Mouse (Mus musculus): ENCODE data around the gene Mfn1. TPM values are rescaled to one million over a fixed set of nuclear protein-coding genes. Genes with fewer than 3 reads are reported as not detected.

Gene Mfn1
- polyA plus RNA-seq, 1 experiment = 12.4 TPM

DNA sequence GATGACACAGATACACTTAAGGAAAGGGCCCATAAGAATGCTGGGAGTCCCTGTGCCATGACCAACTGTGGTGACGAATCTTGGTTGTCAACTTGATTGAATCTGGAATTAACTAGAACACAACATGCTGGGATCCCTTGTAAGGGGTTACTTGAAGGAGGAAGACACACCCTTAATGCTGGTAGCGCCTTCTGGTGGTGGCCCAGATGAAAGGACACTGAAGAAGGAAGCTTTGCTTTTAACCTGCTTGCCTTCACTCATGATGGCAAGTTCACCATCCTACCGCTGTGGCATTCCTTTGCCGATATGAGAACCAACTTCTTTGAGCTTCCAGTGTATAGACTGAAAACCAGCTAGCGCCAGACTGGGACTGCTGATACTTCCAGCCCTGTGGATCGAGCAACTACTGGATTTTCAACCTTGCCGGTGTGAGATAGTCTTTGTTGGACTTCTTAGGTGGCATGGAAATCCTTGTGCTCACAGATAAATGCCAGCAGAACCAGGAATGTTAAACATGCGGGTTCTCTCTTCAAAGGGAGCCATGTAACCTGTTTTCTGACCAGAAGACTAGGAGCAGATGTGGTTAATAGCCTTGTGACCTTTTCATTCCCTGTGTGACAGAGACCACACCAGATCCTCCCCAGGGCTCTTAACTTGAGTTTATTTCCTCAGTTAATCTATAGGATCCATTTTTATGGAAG, 34.7 kb upstream of the Mfn1 start:
- Histone ChIP-seq H3K4me1 (ENCODE audit: control insufficient read depth, insufficient read depth, low read length) (no peaks in the 10 kb centered on the region), H3K4me3 (replicated peaks; ENCODE audit: extremely low read depth, low read depth, low read length) (no peak overlapping the region)
- DNase-seq = no peak
- 83% methylated on average over 8 of the region's 8 CpGs for WGBS
- no peak for TF ChIP-seq POLR2A (IDR thresholded peaks at IDR 0.05; ENCODE audit: borderline replicate concordance, extremely low read depth, low read depth, low read length)
- TF ChIP-seq CTCF (IDR thresholded peaks at IDR 0.05; ENCODE audit: insufficient read depth, low read length) = no peak

DNA sequence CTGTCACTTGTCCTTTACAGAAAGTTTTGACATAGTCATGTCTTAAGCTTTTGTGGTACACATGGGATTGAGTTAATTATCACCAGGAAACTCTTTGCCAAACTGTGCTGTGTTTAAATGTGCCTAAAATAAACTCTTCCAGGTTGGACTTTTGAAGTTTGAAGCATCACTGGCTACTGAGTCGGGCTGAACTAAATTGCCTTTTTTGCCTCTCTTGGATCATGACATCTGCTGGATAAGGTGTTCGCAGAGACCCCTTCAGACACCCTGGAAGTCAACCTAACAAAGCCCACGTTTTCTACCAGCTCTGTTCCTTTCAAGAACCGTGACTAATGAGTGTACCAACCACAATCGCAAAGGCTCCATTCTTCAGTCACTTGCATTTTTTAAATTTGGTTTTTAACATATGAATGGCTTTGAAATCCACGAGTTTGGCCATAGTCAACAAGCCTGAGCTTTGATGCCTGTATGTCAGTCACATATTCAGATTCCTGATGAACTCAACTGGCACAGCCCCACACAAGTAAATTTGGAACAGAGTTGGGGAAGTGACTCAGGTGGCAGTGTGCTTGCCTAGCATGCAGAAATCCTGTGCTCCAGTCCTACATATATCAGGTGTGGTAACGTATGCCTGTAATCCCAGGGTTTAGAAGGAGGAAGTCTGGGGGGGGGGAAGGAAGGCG, 34.0 kb upstream of the Mfn1 start:
- WGBS = 69% methylated on average over 8 of the region's 8 CpGs
- TF ChIP-seq POLR2A (IDR thresholded peaks at IDR 0.05; ENCODE audit: borderline replicate concordance, extremely low read depth, low read depth, low read length) (no peak), CTCF (IDR thresholded peaks at IDR 0.05; ENCODE audit: insufficient read depth, low read length) (no peak)
- Histone ChIP-seq H3K4me3 (replicated peaks; ENCODE audit: extremely low read depth, low read depth, low read length) (no peak overlapping the region), H3K4me1 (ENCODE audit: control insufficient read depth, insufficient read depth, low read length) (no peaks in the 10 kb centered on the region)
- no peak for DNase-seq

DNA sequence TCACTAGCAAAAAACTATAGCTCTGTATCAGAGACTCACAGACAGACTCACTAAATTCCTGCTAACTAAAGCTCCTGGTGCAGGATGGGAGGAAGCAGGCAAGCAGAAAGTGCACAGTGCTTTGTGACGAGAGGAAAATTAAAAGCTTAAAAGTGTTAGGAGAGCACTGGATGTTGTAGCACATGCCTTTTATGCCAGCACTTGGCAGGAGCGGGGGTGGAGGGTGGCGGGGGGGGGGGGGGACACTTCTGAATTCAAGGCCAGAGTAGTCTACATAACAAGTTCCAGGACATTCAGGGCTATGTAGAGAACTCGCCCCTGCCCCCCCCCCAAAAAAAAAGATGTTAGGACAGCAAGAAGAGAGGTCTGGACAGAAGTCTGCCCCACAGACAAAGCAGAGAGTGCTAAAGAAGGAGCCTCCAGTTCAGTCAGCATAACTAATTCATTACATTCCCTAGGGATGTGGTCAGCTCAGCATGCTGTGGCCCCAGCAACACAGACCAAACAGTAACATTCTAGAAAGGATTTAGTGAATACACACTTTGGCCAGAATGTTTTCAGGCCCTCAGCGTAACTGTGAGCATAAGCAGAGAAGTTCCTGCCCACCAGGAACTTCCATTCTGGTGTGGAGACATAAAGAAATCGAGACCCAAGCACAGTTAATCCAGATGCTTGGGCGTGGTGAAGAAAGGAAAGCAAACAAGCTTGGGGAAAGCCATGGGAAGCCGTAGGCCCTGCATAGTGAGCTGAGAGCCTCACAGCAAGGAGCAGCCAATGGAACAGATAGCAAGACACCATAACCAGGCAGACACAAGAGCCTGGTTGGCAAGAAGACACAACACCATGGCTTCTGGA, 33.2 kb upstream of the Mfn1 start:
- 62% methylated on average over 8 of the region's 8 CpGs for WGBS
- Histone ChIP-seq H3K4me3 (replicated peaks; ENCODE audit: extremely low read depth, low read depth, low read length) (no peak overlapping the region), H3K4me1 (ENCODE audit: control insufficient read depth, insufficient read depth, low read length) (no peaks in the 10 kb centered on the region)
- DNase-seq = no peak
- TF ChIP-seq POLR2A (IDR thresholded peaks at IDR 0.05; ENCODE audit: borderline replicate concordance, extremely low read depth, low read depth, low read length) (no peak), CTCF (IDR thresholded peaks at IDR 0.05; ENCODE audit: insufficient read depth, low read length) (no peak)

DNA sequence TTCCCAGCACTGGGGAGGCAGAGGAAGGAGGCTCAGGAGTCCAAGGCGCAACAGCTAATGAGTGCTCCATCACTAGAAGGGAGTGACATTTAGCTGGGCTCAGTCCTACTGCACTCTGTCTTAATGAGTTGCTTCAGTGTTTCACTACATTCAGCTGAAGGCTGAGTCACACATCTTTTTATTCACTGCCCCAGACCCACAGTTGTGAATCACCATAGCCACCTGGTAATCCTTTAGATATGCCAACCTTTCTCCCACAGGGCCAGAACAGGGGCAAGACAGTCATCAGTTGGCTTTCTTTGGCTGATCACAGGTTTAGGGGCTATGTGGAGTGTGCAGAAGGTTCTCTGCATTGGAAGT, 32.6 kb upstream of the Mfn1 start:
- Histone ChIP-seq H3K4me1 (ENCODE audit: control insufficient read depth, insufficient read depth, low read length) (no peaks in the 10 kb centered on the region), H3K4me3 (replicated peaks; ENCODE audit: extremely low read depth, low read depth, low read length) (no peak overlapping the region)
- no peak for DNase-seq
- TF ChIP-seq POLR2A (IDR thresholded peaks at IDR 0.05; ENCODE audit: borderline replicate concordance, extremely low read depth, low read depth, low read length) = no peak
- no peak for TF ChIP-seq CTCF (IDR thresholded peaks at IDR 0.05; ENCODE audit: insufficient read depth, low read length)
- WGBS = 96% methylated on average over 1 of the region's 1 CpGs

DNA sequence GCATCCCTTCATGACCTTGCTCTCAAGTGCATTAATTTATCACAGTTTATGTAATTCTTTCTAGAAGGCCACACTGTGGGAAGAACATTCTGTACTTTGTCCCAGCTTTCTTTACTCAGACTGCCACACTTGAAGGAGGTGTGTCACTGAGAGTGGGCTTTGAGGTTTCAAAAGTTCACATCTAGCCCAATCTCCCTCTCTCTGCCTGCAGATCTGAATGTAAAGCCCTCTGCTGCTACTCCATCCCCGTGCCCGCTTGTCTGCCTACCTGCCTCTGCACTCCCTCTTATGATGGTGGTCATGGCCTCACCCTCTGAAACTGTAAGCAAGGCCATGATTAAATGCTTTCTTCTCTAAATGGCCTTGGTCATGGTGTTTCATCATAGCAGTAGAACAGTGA, 28.9 kb upstream of the Mfn1 start:
- no peak for DNase-seq
- 92% methylated on average over 2 of the region's 2 CpGs for WGBS
- TF ChIP-seq POLR2A (IDR thresholded peaks at IDR 0.05; ENCODE audit: borderline replicate concordance, extremely low read depth, low read depth, low read length) = no peak
- TF ChIP-seq CTCF (IDR thresholded peaks at IDR 0.05; ENCODE audit: insufficient read depth, low read length) = no peak
- H3K4me3 ChIP-seq (replicated peaks; ENCODE audit: extremely low read depth, low read depth, low read length) = no peak overlapping the region
- H3K4me1 ChIP-seq (ENCODE audit: control insufficient read depth, insufficient read depth, low read length) = no peaks in the 10 kb centered on the region

DNA sequence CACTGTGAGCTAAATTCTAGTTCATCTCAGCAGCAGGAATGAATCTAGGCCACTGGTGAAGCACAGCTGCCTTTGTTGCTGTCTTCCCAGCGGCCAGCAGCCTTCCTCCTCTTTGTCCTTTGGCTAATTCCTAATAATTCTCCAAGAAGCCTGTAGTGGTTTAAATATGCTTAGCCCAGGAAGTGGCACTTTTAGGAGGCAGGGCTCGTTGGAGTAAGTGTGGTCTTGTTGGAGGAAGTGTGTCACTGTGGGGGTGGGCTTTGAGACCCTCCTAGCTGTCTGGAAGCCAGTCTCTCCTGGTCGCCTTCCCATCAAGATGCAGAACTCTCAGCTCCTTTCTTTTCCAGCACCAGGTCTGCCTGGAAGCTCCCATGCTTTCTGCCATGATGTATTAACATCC, 23.4 kb upstream of the Mfn1 start:
- no peak for DNase-seq
- Histone ChIP-seq H3K4me3 (replicated peaks; ENCODE audit: extremely low read depth, low read depth, low read length) (no peak overlapping the region), H3K4me1 (ENCODE audit: control insufficient read depth, insufficient read depth, low read length) (peaks cover 4% of the 10 kb centered on the region; the same call in 1 of the 2 replicates)
- TF ChIP-seq POLR2A (IDR thresholded peaks at IDR 0.05; ENCODE audit: borderline replicate concordance, extremely low read depth, low read depth, low read length) (no peak), CTCF (IDR thresholded peaks at IDR 0.05; ENCODE audit: insufficient read depth, low read length) (no peak)
- WGBS = 65% methylated on average over 3 of the region's 3 CpGs

DNA sequence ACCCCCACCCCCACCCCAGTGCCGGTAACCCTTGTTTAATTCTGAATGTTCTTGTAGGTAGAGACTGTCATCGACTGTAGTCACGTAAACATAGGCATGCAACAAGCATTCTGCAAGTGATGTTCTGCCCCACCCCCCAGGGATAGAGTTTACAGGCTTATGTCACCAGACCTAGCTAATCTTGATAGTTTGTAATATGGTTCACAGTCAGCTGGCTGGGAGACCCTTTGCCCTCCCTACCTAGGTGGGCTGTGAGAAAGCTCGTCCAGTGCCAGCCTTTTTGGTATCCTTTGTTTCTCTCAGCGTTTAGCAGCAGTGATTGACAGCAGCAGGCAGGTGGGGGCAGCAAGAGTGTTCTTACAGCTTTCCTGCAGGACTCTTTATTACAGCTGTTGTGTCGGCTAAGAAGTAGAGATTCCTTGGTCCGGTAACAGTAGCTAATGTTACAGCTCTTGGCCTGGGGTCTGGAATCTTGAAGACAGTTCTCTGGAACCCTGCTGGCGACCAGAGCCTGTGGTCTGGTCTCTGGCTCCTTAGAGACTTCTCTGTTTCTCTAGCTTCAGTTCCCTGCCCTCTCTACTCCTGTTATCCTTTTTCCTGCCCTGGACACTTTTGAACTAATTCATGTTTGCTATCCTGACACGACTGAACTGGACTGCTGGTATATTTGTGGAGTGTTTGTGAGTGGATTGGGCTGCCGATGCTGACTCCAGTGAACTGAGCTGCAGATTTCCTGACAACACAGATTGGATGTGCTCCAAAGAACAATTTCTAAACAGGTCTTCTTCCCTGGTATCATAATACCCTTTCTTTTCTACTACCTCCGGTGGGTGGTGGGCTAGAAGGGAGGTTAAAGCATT, 22.7 kb upstream of the Mfn1 start:
- H3K4me1 ChIP-seq (ENCODE audit: control insufficient read depth, insufficient read depth, low read length) = peaks cover 6% of the 10 kb centered on the region
- no peak for DNase-seq
- TF ChIP-seq POLR2A (IDR thresholded peaks at IDR 0.05; ENCODE audit: borderline replicate concordance, extremely low read depth, low read depth, low read length) = no peak
- TF ChIP-seq CTCF (IDR thresholded peaks at IDR 0.05; ENCODE audit: insufficient read depth, low read length) = no peak
- WGBS = 60% methylated on average over 11 of the region's 11 CpGs
- H3K4me3 ChIP-seq (replicated peaks; ENCODE audit: extremely low read depth, low read depth, low read length) = no peak overlapping the region

DNA sequence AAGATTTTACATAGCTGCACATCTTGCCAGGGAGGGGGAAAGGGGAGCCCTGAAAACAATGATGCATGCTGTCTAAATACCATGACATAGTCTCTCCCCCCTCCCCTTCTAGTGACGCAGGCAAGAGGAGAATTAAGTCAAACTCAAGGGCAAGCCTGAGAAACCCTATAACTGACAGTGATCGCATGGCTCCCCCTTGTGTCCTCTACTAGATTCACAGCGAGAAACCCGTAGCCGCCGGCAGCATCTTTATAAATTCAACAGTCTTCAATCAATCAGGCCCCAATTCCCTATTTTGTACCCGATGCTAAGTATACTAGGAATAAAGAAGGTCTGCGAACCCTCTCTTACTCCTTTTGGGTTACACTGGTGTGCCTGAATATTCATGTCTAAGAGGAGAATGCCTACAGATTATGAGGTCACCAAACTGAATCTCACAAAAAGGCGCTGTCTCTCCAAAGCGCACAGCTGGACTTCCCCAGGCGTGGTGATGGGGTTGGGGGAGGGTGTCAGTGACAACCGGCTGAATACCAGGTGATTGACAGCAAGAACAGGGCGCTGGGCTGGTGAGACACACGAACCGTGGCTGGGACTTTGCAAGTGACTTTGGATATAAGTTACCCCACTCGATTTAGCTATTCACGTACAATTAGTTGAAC, 20.5 kb upstream of the Mfn1 start:
- 5% methylated on average over 17 of the region's 17 CpGs for WGBS
- peak; percentile 47 for DNase-seq
- H3K4me1 ChIP-seq (ENCODE audit: control insufficient read depth, insufficient read depth, low read length) = peaks cover 7% of the 10 kb centered on the region
- TF ChIP-seq CTCF (IDR thresholded peaks at IDR 0.05; ENCODE audit: insufficient read depth, low read length) = peak; percentile 70
- no peak for TF ChIP-seq POLR2A (IDR thresholded peaks at IDR 0.05; ENCODE audit: borderline replicate concordance, extremely low read depth, low read depth, low read length)
- H3K4me3 ChIP-seq (replicated peaks; ENCODE audit: extremely low read depth, low read depth, low read length) = no peak overlapping the region
